In genomic region chr6:117584563-117584962, GRCm38 (mm10) we compare ENCODE assay signal across 32 mouse cellular contexts.
"Had no signal": no experiment of that assay in that cellular context is flagged by ENCODE, and none has a peak within 500 bp of the region (broad histone marks: within the 10 kb centered on the region; RNA-seq: fewer than 3 reads in every experiment).

No protein-coding gene starts in this region.

- DNase-seq: heart, postnatal 10 days; heart, postnatal 14 days; heart, postnatal 36 days; heart, postnatal 4 days; kidney, adult 11 months; kidney, adult 18-20 months; kidney, adult 2 months; kidney, adult 8-10 months; kidney, adult 9 months; kidney, postnatal 10 days; kidney, postnatal 14 days; kidney, postnatal 36 days; kidney, postnatal 4 days; layer of hippocampus, adult 9-11 months; layer of hippocampus, postnatal 36 days had no signal

- H3K4me2 ChIP-seq: heart, embryonic 13.5 days; heart, embryonic 15.5 days; hindbrain, embryonic 12.5 days; hindbrain, embryonic 13.5 days; hindbrain, embryonic 14.5 days; hindbrain, embryonic 15.5 days; intestine, embryonic 15.5 days; kidney, embryonic 15.5 days had no signal

- H3K9me3 ChIP-seq: heart, embryonic 13.5 days; heart, embryonic 15.5 days; hindbrain, embryonic 10.5 days; hindbrain, embryonic 12.5 days; hindbrain, embryonic 13.5 days; hindbrain, embryonic 15.5 days; intestine, embryonic 15.5 days; kidney, embryonic 15.5 days had no signal

- H3K9ac ChIP-seq: heart, embryonic 13.5 days; heart, embryonic 15.5 days; hindbrain, embryonic 12.5 days; hindbrain, embryonic 13.5 days; hindbrain, embryonic 14.5 days; hindbrain, embryonic 15.5 days; intestine, embryonic 15.5 days; kidney, embryonic 15.5 days had no signal

- ATAC-seq: hindbrain, embryonic 16.5 days; hindbrain, postnatal 0 days; inflammation-experienced regulatory T-cells, adult 6 months; intestine, embryonic 15.5 days; intestine, embryonic 16.5 days; intestine, postnatal 0 days had no signal

- H3K27ac ChIP-seq: heart, embryonic 13.5 days; heart, embryonic 15.5 days; hindbrain, embryonic 10.5 days; hindbrain, embryonic 12.5 days; hindbrain, embryonic 13.5 days; hindbrain, embryonic 14.5 days; hindbrain, embryonic 15.5 days; hindbrain, postnatal 0 days; intestine, embryonic 15.5 days; kidney, embryonic 15.5 days; kidney, postnatal 0 days; layer of hippocampus, adult 2 months; left cerebral cortex, adult 2 months had no signal

- H3K27me3 ChIP-seq: heart, embryonic 15.5 days; hindbrain, embryonic 12.5 days; hindbrain, embryonic 13.5 days; hindbrain, embryonic 15.5 days; intestine, embryonic 15.5 days; kidney, embryonic 15.5 days had no signal

- H3K36me3 ChIP-seq: heart, embryonic 13.5 days; heart, embryonic 15.5 days; hindbrain, embryonic 10.5 days; hindbrain, embryonic 12.5 days; hindbrain, embryonic 13.5 days; hindbrain, embryonic 15.5 days; intestine, embryonic 15.5 days; kidney, embryonic 15.5 days had no signal

- H3K4me3 ChIP-seq: heart, embryonic 13.5 days; heart, embryonic 15.5 days; hindbrain, embryonic 10.5 days; hindbrain, embryonic 12.5 days; hindbrain, embryonic 13.5 days; hindbrain, embryonic 15.5 days; intestine, embryonic 15.5 days; kidney, embryonic 15.5 days; layer of hippocampus, adult 2 months; left cerebral cortex, adult 2 months had no signal

- H3K4me1 ChIP-seq: heart, embryonic 13.5 days; heart, embryonic 15.5 days; hindbrain, embryonic 10.5 days; hindbrain, embryonic 12.5 days; hindbrain, embryonic 13.5 days; hindbrain, embryonic 15.5 days; intestine, embryonic 15.5 days; kidney, embryonic 15.5 days had no signal
